Mouse (Mus musculus) right cerebral cortex, adult 18-20 months (tissue): ENCODE data around the gene Mettl14.

Experiments used
- DNase-seq: peaks from one replicate; pipeline ENCODE4 v3.0.0; 2022; ENCODE audit warnings: mixed read lengths

The Mettl14 gene

GRCm38 (mm10) chr3:123356377-123356991 lies 29.4 kb downstream of the Mettl14 start:
- DNase-seq = no peak

- no peak for DNase-seq
These were observed 31.5 kb downstream of the Mettl14 start for GRCm38 (mm10) chr3:123354388-123354787.

GRCm38 (mm10) chr3:123353661-123354060 lies 32.2 kb downstream of the Mettl14 start:
- DNase-seq = no peak

- DNase-seq = no peak
These were observed 32.7 kb downstream of the Mettl14 start for GRCm38 (mm10) chr3:123353183-123353582.

GRCm38 (mm10) chr3:123351519-123351918 lies 34.4 kb downstream of the Mettl14 start:
- no peak for DNase-seq

- no peak for DNase-seq
These were observed 35.3 kb downstream of the Mettl14 start for GRCm38 (mm10) chr3:123350602-123351001.

GRCm38 (mm10) chr3:123348080-123348802 lies 37.7 kb downstream of the Mettl14 start:
- DNase-seq = peak; percentile 39

- no peak for DNase-seq
These were observed 42.2 kb downstream of the Mettl14 start for GRCm38 (mm10) chr3:123343690-123344089.

- no peak for DNase-seq
These were observed 44.9 kb downstream of the Mettl14 start for GRCm38 (mm10) chr3:123341049-123341448.

- DNase-seq = no peak
These were observed 47.2 kb downstream of the Mettl14 start for GRCm38 (mm10) chr3:123338666-123339195.

- DNase-seq = no peak
These were observed 48.1 kb downstream of the Mettl14 start for GRCm38 (mm10) chr3:123337853-123338252.

GRCm38 (mm10) chr3:123336951-123337350 lies 49.0 kb downstream of the Mettl14 start:
- DNase-seq = no peak

- no peak for DNase-seq
These were observed 49.5 kb downstream of the Mettl14 start for GRCm38 (mm10) chr3:123336455-123336854.

GRCm38 (mm10) chr3:123335480-123335879 lies 50.4 kb downstream of the Mettl14 start:
- no peak for DNase-seq

- no peak for DNase-seq
These were observed 51.0 kb downstream of the Mettl14 start for GRCm38 (mm10) chr3:123334947-123335346.

GRCm38 (mm10) chr3:123333055-123333424 lies 52.9 kb downstream of the Mettl14 start:
- no peak for DNase-seq

GRCm38 (mm10) chr3:123332330-123333054 lies 53.4 kb downstream of the Mettl14 start:
- no peak for DNase-seq

GRCm38 (mm10) chr3:123330221-123330620 lies 55.7 kb downstream of the Mettl14 start:
- no peak for DNase-seq

- DNase-seq = no peak
These were observed 56.7 kb downstream of the Mettl14 start for GRCm38 (mm10) chr3:123329251-123329650.

GRCm38 (mm10) chr3:123324326-123324725 lies 61.6 kb downstream of the Mettl14 start:
- no peak for DNase-seq

GRCm38 (mm10) chr3:123322147-123322546 lies 63.8 kb downstream of the Mettl14 start:
- DNase-seq = peak; percentile 9

GRCm38 (mm10) chr3:123321612-123322011 lies 64.3 kb downstream of the Mettl14 start:
- DNase-seq = peak; percentile 48

- DNase-seq = no peak
These were observed 65.6 kb downstream of the Mettl14 start for GRCm38 (mm10) chr3:123320341-123320740.
